Mouse (Mus musculus): Measurements from ENCODE around the gene Mgp.

DNA sequence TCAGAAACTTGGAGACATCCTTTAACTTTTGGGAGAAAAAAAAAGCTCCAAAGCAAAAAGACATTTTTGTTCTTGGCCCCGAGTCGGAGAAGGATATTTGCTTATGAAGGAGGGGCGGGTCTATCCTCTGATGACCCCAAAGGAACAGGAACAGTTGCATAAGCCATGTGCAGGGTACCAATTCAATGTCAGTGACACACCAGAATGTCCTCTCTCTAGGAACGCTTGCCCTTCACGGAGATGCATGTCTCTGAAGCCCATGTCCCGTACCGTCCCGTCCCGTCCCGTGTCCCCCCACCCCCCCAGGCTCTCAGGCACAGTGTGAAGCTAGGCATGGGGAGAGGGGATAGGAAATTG, 31.3 kb upstream of the Mgp start:
- TF ChIP-seq CTCF (IDR thresholded peaks at IDR 0.05; ENCODE audit: insufficient read depth, low read length) (no peak), POLR2A (IDR thresholded peaks at IDR 0.05; ENCODE audit: borderline replicate concordance, extremely low read depth, low read depth, low read length) (no peak)
